Mouse (Mus musculus) adipocyte (in vitro differentiated cells): Measurements from ENCODE around the gene Ppa1.

Experiments used
- DNase-seq: peaks from one replicate; pipeline ENCODE4 v3.0.0-alpha.2; 2016; ENCODE audit warnings: low spot score

Ppa1 gene

DNA sequence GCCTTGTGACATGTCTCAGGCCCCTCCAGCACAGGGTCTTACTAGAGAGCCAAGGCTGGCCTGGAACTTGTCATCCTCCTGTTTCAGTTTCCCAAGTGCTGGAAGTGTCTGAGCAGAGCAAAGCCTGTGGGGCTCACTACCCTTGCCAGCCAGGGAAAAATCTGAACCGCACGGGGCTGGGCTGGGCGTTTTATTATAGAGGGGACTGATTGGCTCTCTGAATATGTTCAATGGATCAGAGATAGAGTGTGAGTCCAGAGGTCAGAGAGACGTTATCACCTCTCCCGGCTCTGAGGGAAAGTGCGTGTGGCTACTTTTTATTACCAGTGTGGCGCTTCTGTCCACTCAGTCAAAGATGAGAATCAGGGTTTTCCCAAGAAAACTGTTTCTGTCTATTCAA is 1.8 kb upstream of the Ppa1 start:
- no peak for DNase-seq

GRCm38 (mm10) chr10:61648737-61649645 is 639 bp downstream of the Ppa1 start:
- peak; percentile 24 for DNase-seq

- DNase-seq: peak; percentile 32
Observed at GRCm38 (mm10) chr10:61654105-61654504, 5.8 kb downstream of the Ppa1 start.

DNA sequence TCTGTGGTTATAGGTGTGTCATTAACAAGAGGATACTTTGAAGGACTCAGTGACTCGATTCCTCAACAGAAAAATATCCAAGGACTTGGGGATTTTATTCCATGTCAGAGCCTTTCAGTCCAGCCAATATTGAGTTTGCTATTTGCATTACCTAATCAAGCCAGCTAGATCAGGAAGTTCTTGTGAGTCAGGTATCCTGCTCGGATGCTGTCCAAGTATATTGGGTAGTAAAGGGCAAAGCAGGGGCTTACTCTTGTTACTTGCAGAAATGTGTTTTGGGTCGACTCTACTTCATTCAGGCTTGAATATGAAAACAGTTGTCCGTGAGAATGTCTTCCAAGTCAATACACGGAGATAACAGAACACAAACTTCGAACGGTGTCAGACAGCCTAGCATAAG is 6.3 kb downstream of the Ppa1 start:
- DNase-seq: no peak

- no peak for DNase-seq
Observed at GRCm38 (mm10) chr10:61655188-61655587, 6.8 kb downstream of the Ppa1 start.

- no peak for DNase-seq
Observed at GRCm38 (mm10) chr10:61656928-61657882, 8.9 kb downstream of the Ppa1 start.

DNA sequence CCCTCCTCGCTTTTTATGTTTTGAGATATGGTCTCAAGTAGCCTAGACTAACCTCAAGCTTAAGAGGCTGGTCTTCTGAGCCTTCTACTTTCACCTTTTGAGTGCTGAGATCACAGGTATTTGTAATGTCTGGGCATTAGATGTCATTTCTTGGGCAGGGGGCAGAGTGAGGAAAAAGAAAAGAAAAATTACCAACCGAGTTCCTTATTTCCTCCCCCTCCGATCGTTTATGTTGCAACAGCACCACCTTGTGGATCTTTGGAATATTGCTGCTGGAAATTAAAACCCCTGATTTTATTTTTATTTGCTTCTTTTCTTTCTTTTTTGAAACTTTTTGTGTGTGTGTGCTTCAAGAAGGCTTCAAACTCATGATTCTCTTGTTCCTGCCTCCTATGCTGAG is 9.6 kb downstream of the Ppa1 start:
- peak; percentile 69 for DNase-seq

- no peak for DNase-seq
Observed at GRCm38 (mm10) chr10:61661887-61662286, 13.5 kb downstream of the Ppa1 start.

GRCm38 (mm10) chr10:61662391-61662988 is 14.1 kb downstream of the Ppa1 start:
- no peak for DNase-seq

DNA sequence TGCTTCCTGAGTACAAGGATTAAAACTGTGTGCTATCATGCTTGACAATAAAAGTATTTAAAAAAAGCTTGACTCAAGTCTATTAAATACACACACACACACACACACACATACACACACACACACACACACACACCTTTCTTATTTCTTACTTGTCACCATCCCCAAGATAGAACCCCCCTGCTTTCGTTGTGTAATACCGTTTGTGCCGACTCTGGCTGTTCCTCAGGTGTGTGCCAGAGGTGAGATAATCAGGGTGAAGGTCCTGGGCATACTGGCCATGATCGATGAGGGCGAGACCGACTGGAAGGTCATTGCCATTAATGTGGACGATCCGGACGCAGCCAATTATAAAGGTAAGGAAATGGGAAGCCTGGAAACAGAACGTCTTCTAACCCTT is 16.8 kb downstream of the Ppa1 start:
- DNase-seq: no peak

- DNase-seq: no peak
Observed at GRCm38 (mm10) chr10:61665651-61666050, 17.3 kb downstream of the Ppa1 start.

- DNase-seq: no peak
Observed at GRCm38 (mm10) chr10:61669289-61669688, 20.9 kb downstream of the Ppa1 start.

DNA sequence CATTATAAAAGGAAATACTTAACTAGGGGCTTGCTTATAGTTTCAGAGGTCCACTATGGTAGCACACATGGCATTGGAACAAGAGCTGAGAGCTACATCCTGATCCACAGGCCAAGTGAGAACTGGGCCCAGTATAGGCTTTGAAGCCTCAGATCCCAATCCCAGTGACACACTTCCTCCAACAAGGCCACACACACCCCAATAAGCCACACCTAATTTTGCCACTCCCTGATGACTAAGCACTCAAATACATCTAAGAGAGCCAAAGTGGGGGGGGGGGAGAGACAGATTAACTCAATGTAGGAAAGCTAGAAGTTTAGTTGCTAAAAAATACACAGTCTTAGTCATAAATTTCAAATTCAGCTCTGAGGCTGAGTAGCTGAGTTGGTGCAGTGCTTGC is 21.5 kb downstream of the Ppa1 start:
- DNase-seq: no peak

- DNase-seq: no peak
Observed at GRCm38 (mm10) chr10:61670758-61671157, 22.4 kb downstream of the Ppa1 start.

- no peak for DNase-seq
Observed at GRCm38 (mm10) chr10:61675935-61676334, 27.6 kb downstream of the Ppa1 start.

GRCm38 (mm10) chr10:61679545-61679944 is 31.2 kb downstream of the Ppa1 start:
- DNase-seq: no peak

GRCm38 (mm10) chr10:61680015-61680913 is 31.9 kb downstream of the Ppa1 start, which contains the start of gene Sar1a:
TSS of gene Sar1a (plus strand) at chr10:61680299.
- DNase-seq: peak; percentile 95

- no peak for DNase-seq
Observed at GRCm38 (mm10) chr10:61689405-61689804, 41.1 kb downstream of the Ppa1 start.

DNA sequence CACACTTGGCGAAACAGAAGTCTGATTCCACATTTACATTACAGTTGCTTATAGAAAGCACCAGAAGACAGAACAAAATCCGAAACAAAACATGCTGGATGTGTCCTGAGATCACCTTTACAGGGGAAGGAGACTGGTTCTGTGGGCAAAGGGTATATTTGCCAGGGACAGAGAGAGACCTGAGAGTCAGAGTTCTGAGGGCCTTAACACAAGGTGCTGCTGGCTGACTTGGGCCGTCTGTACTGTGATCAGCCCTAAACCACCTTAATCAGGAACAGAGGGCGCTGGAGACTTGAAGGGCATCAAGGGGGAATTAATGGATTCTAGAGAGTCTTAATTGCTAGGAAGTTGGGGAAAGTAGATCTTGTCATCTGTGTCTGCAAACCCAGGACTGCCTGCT is 45.2 kb downstream of the Ppa1 start:
- no peak for DNase-seq

DNA sequence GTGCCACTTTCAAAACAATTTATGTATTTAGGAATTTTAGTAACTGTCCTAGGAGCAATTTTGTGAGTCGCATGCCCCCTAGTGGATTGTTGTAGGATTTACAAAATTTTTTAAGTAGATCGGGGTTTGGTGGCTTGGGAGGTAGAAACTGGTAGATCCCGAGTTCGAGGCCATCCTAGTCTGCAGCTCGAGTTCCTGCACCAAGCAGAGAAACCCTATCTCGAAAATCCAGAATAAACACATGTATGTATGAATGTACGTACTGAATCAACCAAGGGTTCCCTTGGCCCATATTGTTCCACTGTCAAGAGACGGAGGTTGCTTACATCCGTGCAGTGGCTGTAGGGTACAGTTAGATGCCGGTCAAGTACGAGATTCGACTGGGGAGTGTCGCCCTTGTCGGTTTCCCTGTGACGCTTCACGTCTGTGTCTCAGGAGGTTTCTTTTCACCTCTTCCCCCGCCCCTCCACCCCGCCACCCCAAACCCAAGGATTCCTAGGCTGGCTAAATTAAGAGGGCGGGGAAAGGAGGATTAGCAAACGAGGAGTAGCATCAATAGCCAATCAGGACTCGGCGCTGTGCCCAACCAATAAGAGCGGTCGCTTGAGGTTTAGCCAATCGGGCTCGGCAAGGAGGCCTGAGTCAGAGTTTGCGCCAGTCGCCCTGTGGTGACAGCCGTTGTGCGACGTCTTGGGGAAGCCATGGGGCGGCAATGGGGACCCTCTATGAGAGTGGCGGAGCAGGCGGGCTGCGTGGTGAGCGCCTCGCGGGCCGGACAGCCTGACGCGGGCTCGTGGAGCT is 46.7 kb downstream of the Ppa1 start, which contains the start of gene Tysnd1:
Gene Tysnd1 (plus strand): TSS at position 645 of the 801 bp plus-strand sequence.
- peak; percentile 99 for DNase-seq
